Mouse (Mus musculus): ENCODE results near the gene Tenm4. TPM values are rescaled to one million over a fixed set of nuclear protein-coding genes. Genes with fewer than 3 reads are reported as not detected.

The Tenm4 gene
- polyA plus RNA-seq, 1 experiment = 0.79 TPM

DNA sequence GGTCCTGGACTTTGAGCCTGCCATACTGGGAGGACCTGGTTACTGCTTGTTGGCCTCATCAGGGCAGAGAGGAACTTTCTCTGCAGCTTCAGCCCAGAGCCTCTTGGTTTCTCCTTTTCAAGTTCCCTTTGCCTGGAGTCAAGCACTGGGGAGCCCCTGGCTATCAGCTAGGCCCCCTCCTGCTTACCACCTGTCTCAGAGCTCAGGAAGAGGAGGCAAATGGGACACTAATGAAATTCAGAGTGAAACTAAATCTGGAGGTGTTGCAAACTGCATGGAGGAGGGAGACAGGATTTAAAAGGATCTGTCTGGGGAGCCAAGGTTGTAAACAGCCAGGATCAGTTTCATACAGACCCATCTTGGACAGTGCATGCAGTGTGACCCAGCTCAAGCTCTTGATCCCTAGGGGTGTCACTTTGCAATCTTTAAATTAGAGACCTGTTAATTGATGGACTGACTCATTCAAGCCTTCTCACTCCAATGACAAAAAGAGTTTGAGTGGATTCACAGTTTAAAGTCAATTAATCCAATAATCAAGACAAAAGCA lies 269.2 kb downstream of the Tenm4 start:
- Histone ChIP-seq H3K27ac (ENCODE audit: insufficient read depth, low read depth, low read length) (no peak overlapping the region), H3K36me3 (ENCODE audit: control insufficient read depth, insufficient read depth, low read length) (no peaks in the 10 kb centered on the region), H3K27me3 (ENCODE audit: control insufficient read depth, insufficient read depth, low read length) (no peaks in the 10 kb centered on the region), H3K4me1 (ENCODE audit: control insufficient read depth, insufficient read depth, insufficient read length, low read length) (no peaks in the 10 kb centered on the region), H3K4me3 (ENCODE audit: low read depth, low read length) (no peak overlapping the region)
- TF ChIP-seq POLR2A (IDR thresholded peaks at IDR 0.05; ENCODE audit: low read depth, low read length) (no peak), CTCF (IDR thresholded peaks at IDR 0.05; ENCODE audit: extremely low read depth, insufficient read length, insufficient replicate concordance, low read depth, low read length) (no peak)

DNA sequence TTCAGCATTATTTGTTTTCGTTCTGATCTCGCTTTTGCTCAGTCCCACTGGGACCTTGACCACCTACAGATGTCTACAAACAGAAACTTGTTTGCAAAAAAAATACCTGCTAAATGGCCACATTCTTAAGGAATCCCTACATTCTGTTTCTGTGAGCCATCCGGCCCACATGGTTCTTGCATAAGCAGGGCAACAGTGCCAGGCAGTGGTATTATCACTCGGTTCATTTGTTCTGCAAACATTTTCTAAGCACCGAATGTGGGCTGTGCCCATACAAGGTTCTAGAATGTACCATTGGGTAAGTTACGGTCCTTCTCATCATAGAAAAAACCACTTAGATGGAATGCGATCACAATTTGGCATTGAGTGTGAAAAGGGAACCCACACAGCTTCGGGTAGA lies 274.7 kb downstream of the Tenm4 start:
- WGBS = 74% methylated on average over 8 of the region's 8 CpGs
- TF ChIP-seq POLR2A (IDR thresholded peaks at IDR 0.05; ENCODE audit: low read depth, low read length) = no peak
- TF ChIP-seq CTCF (IDR thresholded peaks at IDR 0.05; ENCODE audit: extremely low read depth, insufficient read length, insufficient replicate concordance, low read depth, low read length) = no peak
- H3K36me3 ChIP-seq (ENCODE audit: control insufficient read depth, insufficient read depth, low read length) = no peaks in the 10 kb centered on the region
- H3K4me1 ChIP-seq (ENCODE audit: control insufficient read depth, insufficient read depth, insufficient read length, low read length) = no peaks in the 10 kb centered on the region
- no peaks in the 10 kb centered on the region for H3K27me3 ChIP-seq (ENCODE audit: control insufficient read depth, insufficient read depth, low read length)
- no peak overlapping the region for H3K4me3 ChIP-seq (ENCODE audit: low read depth, low read length)
- no peak overlapping the region for H3K27ac ChIP-seq (ENCODE audit: insufficient read depth, low read depth, low read length)

DNA sequence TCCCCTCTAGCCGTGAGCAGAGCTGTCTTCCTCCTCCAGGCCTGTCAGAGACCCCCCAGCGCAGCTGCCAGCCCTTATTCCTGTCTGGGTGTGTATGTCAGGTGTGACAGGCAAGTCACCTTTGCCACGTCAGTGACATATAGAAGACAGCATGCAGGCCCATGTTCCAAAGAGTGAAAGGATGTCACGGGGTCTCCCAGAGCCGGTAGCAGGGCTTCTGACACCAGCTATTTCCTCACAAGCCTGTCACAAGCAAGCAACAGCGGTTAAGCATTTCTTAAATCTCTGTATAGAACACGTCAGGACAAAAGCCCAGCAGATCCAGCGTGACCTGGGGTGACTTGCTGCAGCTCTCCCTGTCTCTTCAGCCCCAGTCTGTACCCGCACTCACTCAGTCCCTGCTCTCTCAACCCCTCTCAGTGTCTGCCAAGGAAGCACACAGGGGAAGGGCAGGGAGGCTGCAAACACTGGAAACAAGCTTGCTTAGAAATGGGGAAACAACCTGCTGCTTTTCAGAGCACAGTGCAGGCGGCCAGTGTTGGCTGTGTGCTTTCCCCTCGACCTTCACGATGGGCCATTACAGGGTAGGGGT lies 276.9 kb downstream of the Tenm4 start:
- H3K27ac ChIP-seq (ENCODE audit: insufficient read depth, low read depth, low read length) = no peak overlapping the region
- TF ChIP-seq POLR2A (IDR thresholded peaks at IDR 0.05; ENCODE audit: low read depth, low read length) (no peak), CTCF (IDR thresholded peaks at IDR 0.05; ENCODE audit: extremely low read depth, insufficient read length, insufficient replicate concordance, low read depth, low read length) (no peak)
- 73% methylated on average over 12 of the region's 12 CpGs for WGBS
- H3K4me3 ChIP-seq (ENCODE audit: low read depth, low read length) = no peak overlapping the region
- H3K4me1 ChIP-seq (ENCODE audit: control insufficient read depth, insufficient read depth, insufficient read length, low read length) = no peaks in the 10 kb centered on the region
- H3K27me3 ChIP-seq (ENCODE audit: control insufficient read depth, insufficient read depth, low read length) = no peaks in the 10 kb centered on the region
- no peaks in the 10 kb centered on the region for H3K36me3 ChIP-seq (ENCODE audit: control insufficient read depth, insufficient read depth, low read length)

DNA sequence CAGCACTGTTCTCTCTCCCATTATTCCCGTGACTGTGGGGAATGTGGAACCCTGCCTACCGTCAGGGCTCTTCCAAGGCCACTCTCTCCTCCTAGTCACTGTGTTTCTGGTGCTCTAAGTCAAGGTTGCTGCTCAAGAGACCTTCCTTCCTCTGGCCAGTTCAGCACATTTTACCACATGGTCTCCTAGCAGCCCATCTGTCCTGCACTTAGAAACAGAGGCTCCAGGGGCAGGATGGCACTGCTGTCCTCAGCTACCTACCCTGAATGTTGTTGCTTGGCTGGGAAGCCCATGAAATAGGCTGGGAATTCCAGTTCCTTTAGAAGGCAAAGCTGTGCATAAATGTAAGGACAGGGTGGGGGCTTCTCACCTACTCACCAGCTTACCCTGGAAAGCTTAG lies 284.9 kb downstream of the Tenm4 start:
- WGBS = 51% methylated on average over 2 of the region's 2 CpGs
- TF ChIP-seq POLR2A (IDR thresholded peaks at IDR 0.05; ENCODE audit: low read depth, low read length) = no peak
- TF ChIP-seq CTCF (IDR thresholded peaks at IDR 0.05; ENCODE audit: extremely low read depth, insufficient read length, insufficient replicate concordance, low read depth, low read length) = no peak
- H3K36me3 ChIP-seq (ENCODE audit: control insufficient read depth, insufficient read depth, low read length) = no peaks in the 10 kb centered on the region
- H3K27ac ChIP-seq (ENCODE audit: insufficient read depth, low read depth, low read length) = no peak overlapping the region
- H3K4me3 ChIP-seq (ENCODE audit: low read depth, low read length) = no peak overlapping the region
- no peaks in the 10 kb centered on the region for H3K4me1 ChIP-seq (ENCODE audit: control insufficient read depth, insufficient read depth, insufficient read length, low read length)
- H3K27me3 ChIP-seq (ENCODE audit: control insufficient read depth, insufficient read depth, low read length) = no peaks in the 10 kb centered on the region

DNA sequence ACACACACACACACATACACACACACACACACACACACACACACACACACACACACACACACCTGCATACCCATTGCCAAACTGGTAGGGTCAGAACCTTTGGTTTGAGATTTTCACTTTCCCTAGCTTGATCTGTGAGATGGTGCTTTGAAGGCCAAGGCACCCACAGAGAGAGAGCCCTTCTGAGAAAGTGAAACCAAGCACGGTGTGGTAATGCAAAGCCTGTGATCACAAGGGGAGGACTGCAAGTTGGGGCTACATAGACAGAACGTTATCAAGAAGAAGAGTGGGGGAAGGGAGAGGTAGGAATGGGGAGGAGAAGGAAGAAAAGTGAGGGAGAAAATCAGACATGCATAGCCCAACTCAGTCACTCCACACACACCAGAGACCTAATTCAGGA lies 285.6 kb downstream of the Tenm4 start:
- Histone ChIP-seq H3K27ac (ENCODE audit: insufficient read depth, low read depth, low read length) (no peak overlapping the region), H3K4me3 (ENCODE audit: low read depth, low read length) (no peak overlapping the region), H3K36me3 (ENCODE audit: control insufficient read depth, insufficient read depth, low read length) (no peaks in the 10 kb centered on the region), H3K4me1 (ENCODE audit: control insufficient read depth, insufficient read depth, insufficient read length, low read length) (no peaks in the 10 kb centered on the region), H3K27me3 (ENCODE audit: control insufficient read depth, insufficient read depth, low read length) (no peaks in the 10 kb centered on the region)
- 14% methylated on average over 2 of the region's 2 CpGs for WGBS
- TF ChIP-seq POLR2A (IDR thresholded peaks at IDR 0.05; ENCODE audit: low read depth, low read length) (no peak), CTCF (IDR thresholded peaks at IDR 0.05; ENCODE audit: extremely low read depth, insufficient read length, insufficient replicate concordance, low read depth, low read length) (no peak)

DNA sequence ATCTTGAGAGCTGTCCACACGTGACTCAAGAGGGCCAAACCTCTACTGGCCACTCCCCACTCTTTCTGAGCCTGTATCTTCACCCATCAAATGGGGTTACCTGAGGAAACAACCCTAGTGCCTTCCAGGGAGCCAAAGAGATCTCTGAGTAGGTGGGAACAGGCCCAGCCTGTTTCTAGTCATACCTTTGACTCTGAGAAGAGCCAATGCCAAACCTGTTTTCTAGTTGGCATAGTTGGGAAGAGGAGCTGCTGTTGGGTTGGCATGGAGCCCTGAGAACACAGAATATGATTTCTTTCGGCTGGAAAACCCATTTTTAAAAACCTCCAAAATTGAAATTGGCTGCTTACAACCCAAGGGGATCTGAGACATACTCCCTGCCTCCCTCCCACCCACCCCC lies 286.8 kb downstream of the Tenm4 start:
- WGBS = 52% methylated on average over 2 of the region's 2 CpGs

DNA sequence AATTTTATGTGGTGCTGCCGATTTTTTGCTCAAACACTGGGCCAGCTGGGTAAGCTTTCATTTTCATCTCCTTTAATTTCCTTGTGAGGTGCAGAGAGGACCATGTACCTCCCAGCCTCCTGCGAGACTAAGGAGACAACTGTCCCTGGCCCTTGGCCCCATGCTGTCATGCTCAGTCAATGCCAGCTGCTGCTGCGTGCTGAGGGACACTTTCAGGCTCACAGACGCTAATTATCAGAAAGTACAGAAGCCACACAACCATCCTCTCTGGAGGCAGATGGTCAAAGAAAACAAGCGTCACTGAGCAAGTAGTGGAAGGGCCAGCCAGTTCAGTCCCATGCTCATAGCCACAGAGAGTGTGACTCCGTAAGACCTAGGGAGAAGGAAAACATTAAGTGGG lies 287.9 kb downstream of the Tenm4 start:
- Histone ChIP-seq H3K36me3 (ENCODE audit: control insufficient read depth, insufficient read depth, low read length) (no peaks in the 10 kb centered on the region), H3K27me3 (ENCODE audit: control insufficient read depth, insufficient read depth, low read length) (no peaks in the 10 kb centered on the region), H3K4me3 (ENCODE audit: low read depth, low read length) (no peak overlapping the region), H3K27ac (ENCODE audit: insufficient read depth, low read depth, low read length) (no peak overlapping the region), H3K4me1 (ENCODE audit: control insufficient read depth, insufficient read depth, insufficient read length, low read length) (no peaks in the 10 kb centered on the region)
- no peak for TF ChIP-seq POLR2A (IDR thresholded peaks at IDR 0.05; ENCODE audit: low read depth, low read length)
- no peak for TF ChIP-seq CTCF (IDR thresholded peaks at IDR 0.05; ENCODE audit: extremely low read depth, insufficient read length, insufficient replicate concordance, low read depth, low read length)
- 73% methylated on average over 6 of the region's 6 CpGs for WGBS

More for the DNA sequence above, 286.8 kb downstream of the Tenm4 start:
- H3K36me3 ChIP-seq (ENCODE audit: control insufficient read depth, insufficient read depth, low read length) = no peaks in the 10 kb centered on the region
- no peak overlapping the region for H3K4me3 ChIP-seq (ENCODE audit: low read depth, low read length)
- no peaks in the 10 kb centered on the region for H3K27me3 ChIP-seq (ENCODE audit: control insufficient read depth, insufficient read depth, low read length)
- H3K4me1 ChIP-seq (ENCODE audit: control insufficient read depth, insufficient read depth, insufficient read length, low read length) = no peaks in the 10 kb centered on the region
- TF ChIP-seq POLR2A (IDR thresholded peaks at IDR 0.05; ENCODE audit: low read depth, low read length) (no peak), CTCF (IDR thresholded peaks at IDR 0.05; ENCODE audit: extremely low read depth, insufficient read length, insufficient replicate concordance, low read depth, low read length) (no peak)
- H3K27ac ChIP-seq (ENCODE audit: insufficient read depth, low read depth, low read length) = no peak overlapping the region
